Mouse (Mus musculus) stomach, embryonic 16.5 days (tissue): ENCODE data around the gene Fhad1. TPM values are rescaled to one million over a fixed set of nuclear protein-coding genes. Genes with fewer than 3 reads are reported as not detected.
"Not testable (repeated sequence)": the region's sequence is repeated elsewhere in the genome, so short reads cannot be mapped to it uniquely, and the experiment has no call there.

Source experiments
- ATAC-seq: fragments of 200-750 bp; cut with Nextera tagmentation; 2 replicates; pipeline ENCODE4 v1.8.0; 2017; ENCODE audit warnings: moderate number of reproducible peaks, moderate TSS enrichment; ENCODE audit not compliant: insufficient read depth, low FRiP score
- H3K27ac ChIP-seq: fragments of 300-500 bp; sonication (generic); 2 replicates; pipeline ENCODE4 v1.5.1; 2014; ENCODE audit warnings: low read length
- H3K27me3 ChIP-seq: fragments of 300-500 bp; sonication (generic); 2 replicates; pipeline ENCODE4 v1.6.1; 2014; ENCODE audit warnings: low read length, control low read depth, mixed read lengths; ENCODE audit not compliant: control insufficient read depth, insufficient read depth
- H3K36me3 ChIP-seq: fragments of 300-500 bp; sonication (generic); 2 replicates; pipeline ENCODE4 v1.6.1; 2014; ENCODE audit warnings: low read length; ENCODE audit not compliant: control insufficient read depth, insufficient read depth
- H3K4me1 ChIP-seq: fragments of 300-500 bp; sonication (generic); 2 replicates; pipeline ENCODE4 v1.6.1; 2014; ENCODE audit warnings: low read length, control low read depth, mixed read lengths; ENCODE audit not compliant: control insufficient read depth, insufficient read depth
- H3K4me2 ChIP-seq: fragments of 300-500 bp; sonication (generic); 2 replicates; pipeline ENCODE4 v1.6.1; 2014; ENCODE audit warnings: low read depth, low read length, mixed read lengths
- H3K4me3 ChIP-seq: fragments of 300-500 bp; sonication (generic); replicated peaks from 2 replicates; pipeline ENCODE4 v1.5.1; 2014; ENCODE audit warnings: mild to moderate bottlenecking, low read length
- H3K9ac ChIP-seq: fragments of 300-500 bp; sonication (generic); 2 replicates; pipeline ENCODE4 v1.6.1; 2014; ENCODE audit warnings: low read length
- H3K9me3 ChIP-seq: fragments of 300-500 bp; sonication (generic); replicated peaks from 2 replicates; pipeline ENCODE4 v1.6.1; 2016; ENCODE audit warnings: low read length, control low read depth; ENCODE audit not compliant: control insufficient read depth
- WGBS: fragments of 180-500 bp; shearing (Covaris S2); extraction: QIAGEN DNeasy Blood & Tissue Kit; methylation state at CpG from one replicate; pipeline ENCODE4 v1.1.7; 2014; 5-methylcytosine and 5-hydroxymethylcytosine counted together
- polyA plus RNA-seq: library from polyadenylated mRNA; unstranded; fragments of >200 nt; fragmentation: Nextera tagmentation; extraction: Ambion mirVana; gene quantifications from 2 replicates; pipeline ENCODE4 v1.2.1, GENCODE M21; 2015

Gene Fhad1
- polyA plus RNA-seq, 1 experiment from 2014 or later, result 5.3 TPM

- 78% methylated on average over 8 of the region's 8 CpGs for WGBS
- Histone ChIP-seq H3K27ac (peak overlapping the region; percentile 15; the same call in 1 of the 2 replicates), H3K36me3 (no peaks in the 10 kb centered on the region), H3K4me3 (no peak overlapping the region), H3K4me2 (no peak overlapping the region), H3K4me1 (peaks cover 34% of the 10 kb centered on the region), H3K27me3 (no peaks in the 10 kb centered on the region), H3K9ac (no peak overlapping the region), H3K9me3 (no peaks in the 10 kb centered on the region)
- ATAC-seq, result no peak
These were observed 40.7 kb upstream of the Fhad1 start for GRCm38 (mm10) chr4:142055600-142055999.

DNA sequence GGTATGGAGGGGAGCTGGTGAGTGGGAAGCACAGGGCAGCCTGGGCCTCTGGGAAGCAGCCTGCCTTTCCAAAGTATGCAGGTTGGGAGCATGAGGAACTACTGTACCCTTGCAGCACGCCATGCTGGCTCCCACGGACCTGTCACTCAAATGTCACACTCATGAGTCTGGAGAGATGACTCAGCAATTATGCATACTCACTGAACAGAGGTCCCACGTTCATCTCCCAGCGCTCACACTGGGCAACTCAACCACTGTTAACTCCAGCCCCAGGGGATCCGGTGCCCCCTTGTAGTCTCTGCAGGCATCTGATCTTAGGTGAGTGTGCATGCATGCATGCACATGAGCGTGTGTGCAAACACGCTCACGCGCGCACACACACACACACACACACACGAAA lies 39.7 kb upstream of the Fhad1 start:
- no peaks in the 10 kb centered on the region for H3K36me3 ChIP-seq

GRCm38 (mm10) chr4:142053661-142054448 lies 39.0 kb upstream of the Fhad1 start:
- no peaks in the 10 kb centered on the region for H3K36me3 ChIP-seq
- H3K4me2 ChIP-seq, result no peak overlapping the region
- WGBS, result 37% methylated on average over 9 of the region's 9 CpGs
- peak overlapping the region; percentile 90 for H3K27ac ChIP-seq
- H3K9me3 ChIP-seq, result no peaks in the 10 kb centered on the region
- H3K9ac ChIP-seq, result peak overlapping the region; percentile 12; the same call in 1 of the 2 replicates
- no peak for ATAC-seq
- H3K27me3 ChIP-seq, result no peaks in the 10 kb centered on the region
- H3K4me1 ChIP-seq, result peaks cover 41% of the 10 kb centered on the region
- H3K4me3 ChIP-seq, result no peak overlapping the region

More for the DNA sequence above, 39.7 kb upstream of the Fhad1 start:
- no peaks in the 10 kb centered on the region for H3K9me3 ChIP-seq
- peaks cover 34% of the 10 kb centered on the region for H3K4me1 ChIP-seq
- no peak overlapping the region for H3K9ac ChIP-seq
- ATAC-seq, result no peak
- H3K27me3 ChIP-seq, result no peaks in the 10 kb centered on the region
- 83% methylated on average over 11 of the region's 11 CpGs for WGBS
- H3K4me3 ChIP-seq, result no peak overlapping the region
- H3K4me2 ChIP-seq, result no peak overlapping the region
- peak overlapping the region; percentile 15; the same call in 1 of the 2 replicates for H3K27ac ChIP-seq

- no peaks in the 10 kb centered on the region for H3K27me3 ChIP-seq
- peak overlapping the region; percentile 90 for H3K27ac ChIP-seq
- no peaks in the 10 kb centered on the region for H3K36me3 ChIP-seq
- WGBS, result 37% methylated on average over 4 of the region's 4 CpGs
- H3K4me2 ChIP-seq, result no peak overlapping the region
- 0 out of 2 replicates have a peak, but pooled peaks have one; percentile 14 for ATAC-seq
- no peak overlapping the region for H3K4me3 ChIP-seq
- H3K4me1 ChIP-seq, result peaks cover 42% of the 10 kb centered on the region
- no peaks in the 10 kb centered on the region for H3K9me3 ChIP-seq
- H3K9ac ChIP-seq, result peak overlapping the region; percentile 12; the same call in 1 of the 2 replicates
These were observed 38.4 kb upstream of the Fhad1 start for GRCm38 (mm10) chr4:142053261-142053660.

GRCm38 (mm10) chr4:142052391-142053132 lies 37.7 kb upstream of the Fhad1 start:
- 39% methylated on average over 22 of the region's 22 CpGs for WGBS
- Histone ChIP-seq H3K9me3 (no peaks in the 10 kb centered on the region), H3K27me3 (no peaks in the 10 kb centered on the region), H3K4me2 (peak overlapping the region; percentile 22; the same call in 1 of the 2 replicates), H3K27ac (peak overlapping the region; percentile 90), H3K4me1 (peaks cover 39% of the 10 kb centered on the region), H3K4me3 (no peak overlapping the region), H3K36me3 (no peaks in the 10 kb centered on the region), H3K9ac (0 out of 2 replicates have a peak overlapping the region, but pooled peaks have one; percentile 22)
- peak; percentile 68 for ATAC-seq

DNA sequence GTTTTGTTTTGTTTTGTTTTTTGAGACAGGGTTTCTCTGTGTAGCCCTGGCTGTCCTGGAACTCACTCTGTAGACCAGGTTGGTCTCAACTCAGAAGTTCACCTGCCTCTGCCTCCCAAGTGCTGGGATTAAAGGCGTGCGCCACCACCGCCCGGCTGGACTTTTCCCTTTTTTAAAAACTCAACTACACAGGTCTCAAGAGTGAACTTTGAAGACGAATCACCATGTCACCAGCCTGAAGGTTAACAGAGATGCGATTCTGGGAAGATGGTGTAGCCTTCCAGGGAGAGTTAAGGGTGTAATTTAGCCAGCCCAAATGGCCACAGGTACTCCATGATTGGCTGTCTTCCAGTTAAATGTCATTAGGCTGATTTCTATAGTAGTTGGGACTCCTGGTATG lies 37.0 kb upstream of the Fhad1 start:
- H3K9me3 ChIP-seq, H3K4me2 ChIP-seq, H3K36me3 ChIP-seq, H3K27me3 ChIP-seq, H3K4me3 ChIP-seq: not testable (repeated sequence)
- peak; percentile 8; the same call in 1 of the 2 replicates for ATAC-seq
- WGBS, result 74% methylated on average over 6 of the region's 6 CpGs
- H3K9ac ChIP-seq, result 0 out of 2 replicates have a peak overlapping the region, but pooled peaks have one; percentile 8
- peaks cover 39% of the 10 kb centered on the region for H3K4me1 ChIP-seq
- H3K27ac ChIP-seq, result peak overlapping the region; percentile 17; the same call in 1 of the 2 replicates

- Histone ChIP-seq H3K9me3 (no peaks in the 10 kb centered on the region), H3K4me2 (no peak overlapping the region), H3K4me1 (peaks cover 37% of the 10 kb centered on the region), H3K9ac (no peak overlapping the region), H3K36me3 (no peaks in the 10 kb centered on the region), H3K4me3 (no peak overlapping the region), H3K27ac (peak overlapping the region; percentile 44; the same call in 1 of the 2 replicates), H3K27me3 (no peaks in the 10 kb centered on the region)
- ATAC-seq, result no peak
- WGBS, result 91% methylated on average over 5 of the region's 5 CpGs
These were observed 35.1 kb upstream of the Fhad1 start for GRCm38 (mm10) chr4:142049963-142050362.

- H3K4me1 ChIP-seq, result peaks cover 36% of the 10 kb centered on the region
- no peak for ATAC-seq
- H3K9me3 ChIP-seq, result no peaks in the 10 kb centered on the region
- 0 out of 2 replicates have a peak overlapping the region, but pooled peaks have one; percentile 15 for H3K9ac ChIP-seq
- no peaks in the 10 kb centered on the region for H3K27me3 ChIP-seq
- 47% methylated on average over 8 of the region's 8 CpGs for WGBS
- no peak overlapping the region for H3K4me2 ChIP-seq
- H3K36me3 ChIP-seq, result no peaks in the 10 kb centered on the region
- no peak overlapping the region for H3K4me3 ChIP-seq
- H3K27ac ChIP-seq, result peak overlapping the region; percentile 55
These were observed 33.5 kb upstream of the Fhad1 start for GRCm38 (mm10) chr4:142048391-142048790.

DNA sequence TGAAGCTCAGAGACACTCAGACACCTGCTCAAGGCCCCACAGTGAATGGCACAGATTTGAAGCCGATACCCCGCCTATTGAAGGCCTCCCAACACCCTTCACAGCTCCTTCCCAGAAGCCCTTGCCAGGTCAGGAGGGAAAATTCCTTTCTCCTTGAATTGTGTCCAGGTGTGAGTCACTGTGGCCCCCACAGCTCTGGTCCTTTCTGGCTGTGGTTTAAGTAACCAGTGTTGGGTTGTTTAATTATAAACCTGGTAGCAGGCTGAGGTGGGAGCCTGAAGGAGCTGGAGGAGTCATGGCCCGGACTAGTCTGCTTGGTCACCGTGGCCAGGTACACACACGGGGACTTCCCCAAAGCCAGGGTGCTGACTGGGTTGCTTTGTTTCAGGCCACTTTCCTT lies 32.1 kb upstream of the Fhad1 start:
- ATAC-seq, result no peak
- Histone ChIP-seq H3K4me2 (no peak overlapping the region), H3K36me3 (no peaks in the 10 kb centered on the region), H3K9me3 (no peaks in the 10 kb centered on the region), H3K4me3 (no peak overlapping the region), H3K9ac (no peak overlapping the region), H3K27me3 (no peaks in the 10 kb centered on the region), H3K4me1 (peaks cover 37% of the 10 kb centered on the region), H3K27ac (peak overlapping the region; percentile 12; the same call in 1 of the 2 replicates)
- 69% methylated on average over 5 of the region's 5 CpGs for WGBS
